Mouse (Mus musculus): ENCODE results near the gene Lhpp. TPM values are rescaled to one million over a fixed set of nuclear protein-coding genes. Genes with fewer than 3 reads are reported as not detected.

Gene Lhpp
- polyA plus RNA-seq, 1 experiment: 36.1 TPM

- Histone ChIP-seq H3K27ac (ENCODE audit: insufficient read depth, low read depth, low read length) (no peak overlapping the region), H3K4me1 (ENCODE audit: control insufficient read depth, insufficient read depth, insufficient read length, low read length) (peaks cover 11% of the 10 kb centered on the region; the same call in 1 of the 2 replicates), H3K36me3 (ENCODE audit: control insufficient read depth, insufficient read depth, low read length) (no peaks in the 10 kb centered on the region), H3K4me3 (ENCODE audit: low read depth, low read length) (no peak overlapping the region), H3K27me3 (ENCODE audit: control insufficient read depth, insufficient read depth, low read length) (no peaks in the 10 kb centered on the region)
- 92% methylated on average over 11 of the region's 11 CpGs for WGBS
- TF ChIP-seq POLR2A (IDR thresholded peaks at IDR 0.05; ENCODE audit: low read depth, low read length) (no peak), CTCF (IDR thresholded peaks at IDR 0.05; ENCODE audit: extremely low read depth, insufficient read length, insufficient replicate concordance, low read depth, low read length) (no peak)
Observed at GRCm38 (mm10) chr7:132681296-132681695, 70.9 kb downstream of the Lhpp start.

GRCm38 (mm10) chr7:132681831-132682230 is 71.4 kb downstream of the Lhpp start:
- Histone ChIP-seq H3K36me3 (ENCODE audit: control insufficient read depth, insufficient read depth, low read length) (no peaks in the 10 kb centered on the region), H3K27ac (ENCODE audit: insufficient read depth, low read depth, low read length) (no peak overlapping the region), H3K4me1 (ENCODE audit: control insufficient read depth, insufficient read depth, insufficient read length, low read length) (peaks cover 11% of the 10 kb centered on the region; the same call in 1 of the 2 replicates), H3K4me3 (ENCODE audit: low read depth, low read length) (no peak overlapping the region), H3K27me3 (ENCODE audit: control insufficient read depth, insufficient read depth, low read length) (no peaks in the 10 kb centered on the region)
- WGBS: 96% methylated on average over 1 of the region's 1 CpGs
- TF ChIP-seq POLR2A (IDR thresholded peaks at IDR 0.05; ENCODE audit: low read depth, low read length): no peak

GRCm38 (mm10) chr7:132682336-132682735 is 71.9 kb downstream of the Lhpp start:
- 95% methylated on average over 3 of the region's 3 CpGs for WGBS
- no peak overlapping the region for H3K4me3 ChIP-seq (ENCODE audit: low read depth, low read length)
- H3K27me3 ChIP-seq (ENCODE audit: control insufficient read depth, insufficient read depth, low read length): no peaks in the 10 kb centered on the region
- H3K36me3 ChIP-seq (ENCODE audit: control insufficient read depth, insufficient read depth, low read length): no peaks in the 10 kb centered on the region
- H3K27ac ChIP-seq (ENCODE audit: insufficient read depth, low read depth, low read length): no peak overlapping the region
- H3K4me1 ChIP-seq (ENCODE audit: control insufficient read depth, insufficient read depth, insufficient read length, low read length): peaks cover 11% of the 10 kb centered on the region; the same call in 1 of the 2 replicates
- TF ChIP-seq CTCF (IDR thresholded peaks at IDR 0.05; ENCODE audit: extremely low read depth, insufficient read length, insufficient replicate concordance, low read depth, low read length) (no peak), POLR2A (IDR thresholded peaks at IDR 0.05; ENCODE audit: low read depth, low read length) (no peak)

GRCm38 (mm10) chr7:132682901-132683300 is 72.5 kb downstream of the Lhpp start:
- Histone ChIP-seq H3K27ac (ENCODE audit: insufficient read depth, low read depth, low read length) (no peak overlapping the region), H3K4me1 (ENCODE audit: control insufficient read depth, insufficient read depth, insufficient read length, low read length) (peaks cover 13% of the 10 kb centered on the region; the same call in 1 of the 2 replicates), H3K4me3 (ENCODE audit: low read depth, low read length) (no peak overlapping the region), H3K36me3 (ENCODE audit: control insufficient read depth, insufficient read depth, low read length) (no peaks in the 10 kb centered on the region), H3K27me3 (ENCODE audit: control insufficient read depth, insufficient read depth, low read length) (no peaks in the 10 kb centered on the region)
- TF ChIP-seq CTCF (IDR thresholded peaks at IDR 0.05; ENCODE audit: extremely low read depth, insufficient read length, insufficient replicate concordance, low read depth, low read length): no peak
- TF ChIP-seq POLR2A (IDR thresholded peaks at IDR 0.05; ENCODE audit: low read depth, low read length): no peak
- WGBS: 72% methylated on average over 3 of the region's 3 CpGs

GRCm38 (mm10) chr7:132683923-132684322 is 73.5 kb downstream of the Lhpp start:
- Histone ChIP-seq H3K4me1 (ENCODE audit: control insufficient read depth, insufficient read depth, insufficient read length, low read length) (peaks cover 8% of the 10 kb centered on the region; the same call in 1 of the 2 replicates), H3K36me3 (ENCODE audit: control insufficient read depth, insufficient read depth, low read length) (no peaks in the 10 kb centered on the region), H3K27me3 (ENCODE audit: control insufficient read depth, insufficient read depth, low read length) (no peaks in the 10 kb centered on the region), H3K4me3 (ENCODE audit: low read depth, low read length) (no peak overlapping the region), H3K27ac (ENCODE audit: insufficient read depth, low read depth, low read length) (no peak overlapping the region)
- WGBS: 87% methylated on average over 4 of the region's 4 CpGs
- no peak for TF ChIP-seq POLR2A (IDR thresholded peaks at IDR 0.05; ENCODE audit: low read depth, low read length)
- TF ChIP-seq CTCF (IDR thresholded peaks at IDR 0.05; ENCODE audit: extremely low read depth, insufficient read length, insufficient replicate concordance, low read depth, low read length): no peak

GRCm38 (mm10) chr7:132686515-132686914 is 76.1 kb downstream of the Lhpp start:
- no peak for TF ChIP-seq POLR2A (IDR thresholded peaks at IDR 0.05; ENCODE audit: low read depth, low read length)
- no peak for TF ChIP-seq CTCF (IDR thresholded peaks at IDR 0.05; ENCODE audit: extremely low read depth, insufficient read length, insufficient replicate concordance, low read depth, low read length)
- 91% methylated on average over 3 of the region's 3 CpGs for WGBS
- Histone ChIP-seq H3K4me3 (ENCODE audit: low read depth, low read length) (no peak overlapping the region), H3K27ac (ENCODE audit: insufficient read depth, low read depth, low read length) (no peak overlapping the region), H3K36me3 (ENCODE audit: control insufficient read depth, insufficient read depth, low read length) (no peaks in the 10 kb centered on the region), H3K4me1 (ENCODE audit: control insufficient read depth, insufficient read depth, insufficient read length, low read length) (peaks cover 2% of the 10 kb centered on the region; the same call in 1 of the 2 replicates), H3K27me3 (ENCODE audit: control insufficient read depth, insufficient read depth, low read length) (no peaks in the 10 kb centered on the region)

- H3K36me3 ChIP-seq (ENCODE audit: control insufficient read depth, insufficient read depth, low read length): no peaks in the 10 kb centered on the region
- TF ChIP-seq CTCF (IDR thresholded peaks at IDR 0.05; ENCODE audit: extremely low read depth, insufficient read length, insufficient replicate concordance, low read depth, low read length) (no peak), POLR2A (IDR thresholded peaks at IDR 0.05; ENCODE audit: low read depth, low read length) (no peak)
- peaks cover 2% of the 10 kb centered on the region; the same call in 1 of the 2 replicates for H3K4me1 ChIP-seq (ENCODE audit: control insufficient read depth, insufficient read depth, insufficient read length, low read length)
- peak overlapping the region; percentile 18; the same call in 1 of the 2 replicates for H3K27ac ChIP-seq (ENCODE audit: insufficient read depth, low read depth, low read length)
- H3K27me3 ChIP-seq (ENCODE audit: control insufficient read depth, insufficient read depth, low read length): no peaks in the 10 kb centered on the region
- 63% methylated on average over 2 of the region's 2 CpGs for WGBS
- no peak overlapping the region for H3K4me3 ChIP-seq (ENCODE audit: low read depth, low read length)
Observed at GRCm38 (mm10) chr7:132687897-132688296, 77.5 kb downstream of the Lhpp start.

All from small intestine, adult 2 months (tissue).